Mouse (Mus musculus) cortical plate, adult 2 months (tissue): ENCODE data around the gene Nrp1.

Source experiments
- CTCF ChIP-seq: fragments of 200-500 bp; IDR thresholded peaks from 2 replicates; pipeline ENCODE4 v1.5.1; 2011; ENCODE audit warnings: mild to moderate bottlenecking, control low read depth, low read length; ENCODE audit not compliant: insufficient read depth; ENCODE audit errors: extremely low read depth
- POLR2A ChIP-seq: fragments of 200-500 bp; IDR thresholded peaks from 2 replicates; pipeline ENCODE4 v1.6.1; 2011; ENCODE audit warnings: mild to moderate bottlenecking, low read length, control low read depth; ENCODE audit not compliant: insufficient read depth; ENCODE audit errors: extremely low read depth

GRCm38 (mm10) chr8:128424626-128425333 lies 66.4 kb downstream of the Nrp1 start:
- TF ChIP-seq POLR2A (no peak), CTCF (no peak)
